Mouse (Mus musculus): ENCODE results near the gene Pyroxd1. TPM values are rescaled to one million over a fixed set of nuclear protein-coding genes. Genes with fewer than 3 reads are reported as not detected.

The Pyroxd1 gene
- total and polyA plus RNA-seq, 3 experiments = 6.5 to 7.5 TPM; not detected in 1

GRCm38 (mm10) chr6:142381615-142382014 lies 36.2 kb downstream of the Pyroxd1 start:
- Histone ChIP-seq H3K79me2 (ENCODE audit: control insufficient read depth, insufficient read depth, low read length, poor library complexity) (peaks cover 29% of the 10 kb centered on the region), H3K9ac (ENCODE audit: control insufficient read depth, low read depth, low read length, poor library complexity, severe bottlenecking) (no peak overlapping the region), H3K9me3 (replicated peaks; ENCODE audit: insufficient read depth, low read length) (no peaks in the 10 kb centered on the region), H3K36me3 (ENCODE audit: control insufficient read depth in 1 of 2, insufficient read depth in 2 of 2, low read length in 2 of 2) (peaks cover 1 to 20% of the 10 kb centered on the region in 2 experiments; a peak in 3 of 4 replicates), H3K4me3 (ENCODE audit: control insufficient read depth in 1 of 2, insufficient read depth in 1 of 2, low read depth in 2 of 2, low read length in 2 of 2) (no peak overlapping the region), H3K4me1 (ENCODE audit: control insufficient read depth in 1 of 2, insufficient read depth in 2 of 2, low read length in 2 of 2) (peaks cover 7 to 10% of the 10 kb centered on the region in 2 experiments), H3K27me3 (ENCODE audit: control insufficient read depth in 1 of 2, insufficient read depth in 2 of 2, low read length in 2 of 2) (no peaks in the 10 kb centered on the region), H3K27ac (ENCODE audit: control insufficient read depth, low read depth, low read length) (no peak overlapping the region)
- no peak for DNase-seq (ENCODE audit: low read depth, low spot score)
- TF ChIP-seq MXI1 (IDR thresholded peaks at IDR 0.05; ENCODE audit: low read depth, low read length) (no peak), GABPA (IDR thresholded peaks at IDR 0.05; ENCODE audit: low read depth, low read length) (no peak), HCFC1 (IDR thresholded peaks at IDR 0.05; ENCODE audit: low read depth, low read length) (no peak), UBTF (IDR thresholded peaks at IDR 0.05; ENCODE audit: borderline replicate concordance, insufficient read depth, low read depth, low read length) (no peak), CHD2 (IDR thresholded peaks at IDR 0.05; ENCODE audit: low read length) (no peak), TBP (IDR thresholded peaks at IDR 0.05; ENCODE audit: low read depth, low read length) (no peak), GATA1 (IDR thresholded peaks at IDR 0.05; ENCODE audit: low read depth, low read length) (no peak), BHLHE40 (IDR thresholded peaks at IDR 0.05; ENCODE audit: borderline replicate concordance, low read depth, low read length) (no peak), EP300 (IDR thresholded peaks at IDR 0.05; ENCODE audit: low read depth in 1 of 2, low read length in 2 of 2) (no peak), RAD21 (IDR thresholded peaks at IDR 0.05; ENCODE audit: low read depth, low read length) (no peak), MAZ (IDR thresholded peaks at IDR 0.05; ENCODE audit: low read depth, low read length) (no peak), ZC3H11A (IDR thresholded peaks at IDR 0.05; ENCODE audit: low read depth, low read length) (no peak)

GRCm38 (mm10) chr6:142384521-142384920 lies 39.1 kb downstream of the Pyroxd1 start:
- Histone ChIP-seq H3K9me3 (replicated peaks; ENCODE audit: insufficient read depth, low read length) (no peaks in the 10 kb centered on the region), H3K4me3 (ENCODE audit: control insufficient read depth in 1 of 2, insufficient read depth in 1 of 2, low read depth in 2 of 2, low read length in 2 of 2) (no peak overlapping the region), H3K27ac (ENCODE audit: control insufficient read depth, low read depth, low read length) (no peak overlapping the region), H3K36me3 (ENCODE audit: control insufficient read depth in 1 of 2, insufficient read depth in 2 of 2, low read length in 2 of 2) (peaks cover 0 to 27% of the 10 kb centered on the region in 2 experiments; a peak in 2 of 4 replicates), H3K27me3 (ENCODE audit: control insufficient read depth in 1 of 2, insufficient read depth in 2 of 2, low read length in 2 of 2) (no peaks in the 10 kb centered on the region), H3K4me1 (ENCODE audit: control insufficient read depth in 1 of 2, insufficient read depth in 2 of 2, low read length in 2 of 2) (peaks cover 9 to 18% of the 10 kb centered on the region in 2 experiments), H3K79me2 (ENCODE audit: control insufficient read depth, insufficient read depth, low read length, poor library complexity) (peaks cover 51% of the 10 kb centered on the region), H3K9ac (ENCODE audit: control insufficient read depth, low read depth, low read length, poor library complexity, severe bottlenecking) (no peak overlapping the region)
- DNase-seq (ENCODE audit: low read depth, low spot score) = no peak
- TF ChIP-seq CHD1 (IDR thresholded peaks at IDR 0.05; ENCODE audit: low read depth, low read length) = no peak
- TF ChIP-seq POLR2AphosphoS2 (IDR thresholded peaks at IDR 0.05; ENCODE audit: low read length) = no peak
- no peak for TF ChIP-seq USF1 (IDR thresholded peaks at IDR 0.05; ENCODE audit: low read depth, low read length)
- no peak for TF ChIP-seq RAD21 (IDR thresholded peaks at IDR 0.05; ENCODE audit: low read depth, low read length)

Measured in MEL (cell line).